Mouse (Mus musculus) stomach, postnatal 0 days (tissue): ENCODE measurements around the gene Il21. TPM values are rescaled to one million over a fixed set of nuclear protein-coding genes. Genes with fewer than 3 reads are reported as not detected.

Experiments
- ATAC-seq: fragments of 200-750 bp; cut with Nextera tagmentation; 2 replicates; pipeline ENCODE4 v1.8.0; 2017; ENCODE audit not compliant: low FRiP score, low TSS enrichment
- DNase-seq: peaks from one replicate; pipeline ENCODE4 v3.0.0-alpha.2; 2016; ENCODE audit warnings: low spot score
- H3K27ac ChIP-seq: fragments of 300-500 bp; sonication (generic); replicated peaks from 2 replicates; pipeline ENCODE4 v1.5.1; 2014; ENCODE audit warnings: mild to moderate bottlenecking, control low read depth
- H3K27me3 ChIP-seq: fragments of 300-500 bp; sonication (generic); 2 replicates; pipeline ENCODE4 v1.6.1; 2014; ENCODE audit warnings: low read length; ENCODE audit not compliant: control insufficient read depth, insufficient read depth
- H3K36me3 ChIP-seq: fragments of 300-500 bp; sonication (generic); 2 replicates; pipeline ENCODE4 v1.6.1; 2014; ENCODE audit warnings: low read length, mixed read lengths; ENCODE audit not compliant: control insufficient read depth, insufficient read depth
- H3K4me1 ChIP-seq: fragments of 300-500 bp; sonication (generic); replicated peaks from 2 replicates; pipeline ENCODE4 v1.6.1; 2014; ENCODE audit warnings: antibody characterized with exemption; ENCODE audit not compliant: control insufficient read depth, insufficient read depth
- H3K4me2 ChIP-seq: fragments of 300-500 bp; sonication (generic); replicated peaks from 2 replicates; pipeline ENCODE4 v1.6.1; 2014; ENCODE audit warnings: low read depth, mild to moderate bottlenecking, control low read depth, moderate library complexity
- H3K4me3 ChIP-seq: fragments of 300-500 bp; sonication (generic); 2 replicates; pipeline ENCODE4 v1.5.1; 2014; ENCODE audit warnings: low read depth, low read length, control low read depth
- H3K9ac ChIP-seq: fragments of 300-500 bp; sonication (generic); 2 replicates; pipeline ENCODE4 v1.6.1; 2014; ENCODE audit warnings: mild to moderate bottlenecking, low read length, control low read depth, mixed read lengths
- H3K9me3 ChIP-seq: fragments of 300-500 bp; sonication (generic); 2 replicates; pipeline ENCODE4 v1.6.1; 2016; ENCODE audit warnings: low read length; ENCODE audit not compliant: control insufficient read depth
- CTCF ChIP-seq: IDR thresholded peaks from 2 replicates; pipeline ENCODE4 v1.5.1; 2016; ENCODE audit warnings: antibody characterized with exemption, low read depth, mild to moderate bottlenecking, moderate library complexity
- EP300 ChIP-seq: optimal IDR thresholded peaks from 2 replicates; pipeline ENCODE3; 2016; ENCODE audit warnings: antibody characterized with exemption
- WGBS: fragments of 180-500 bp; shearing (Covaris S2); extraction: QIAGEN DNeasy Blood & Tissue Kit; methylation state at CpG from one replicate; pipeline ENCODE4 v1.1.7; 2014; 5-methylcytosine and 5-hydroxymethylcytosine counted together
- polyA plus RNA-seq: library from polyadenylated mRNA; unstranded; fragments of >200 nt; fragmentation: Nextera tagmentation; extraction: Ambion mirVana; gene quantifications from 2 replicates; pipeline ENCODE4 v1.2.1, GENCODE M21; 2015

Gene Il21
- polyA plus RNA-seq, 1 experiment from 2014 or later: not detected

- H3K27me3 ChIP-seq: no peaks in the 10 kb centered on the region
- no peak for ATAC-seq
- no peaks in the 10 kb centered on the region for H3K36me3 ChIP-seq
- TF ChIP-seq CTCF (no peak), EP300 (no peak)
- DNase-seq: no peak
- no peak overlapping the region for H3K4me2 ChIP-seq
- H3K9me3 ChIP-seq: no peaks in the 10 kb centered on the region
- no peaks in the 10 kb centered on the region for H3K4me1 ChIP-seq
- 51% methylated on average over 16 of the region's 16 CpGs for WGBS
- H3K9ac ChIP-seq: no peak overlapping the region
- H3K27ac ChIP-seq: no peak overlapping the region
- H3K4me3 ChIP-seq: no peak overlapping the region
These were observed 49.8 kb downstream of the Il21 start for GRCm38 (mm10) chr3:37182415-37183269.

- DNase-seq: no peak
- no peak overlapping the region for H3K9ac ChIP-seq
- WGBS: 48% methylated on average over 2 of the region's 2 CpGs
- no peaks in the 10 kb centered on the region for H3K9me3 ChIP-seq
- no peak for ATAC-seq
- no peak overlapping the region for H3K4me2 ChIP-seq
- no peaks in the 10 kb centered on the region for H3K36me3 ChIP-seq
- H3K4me1 ChIP-seq: no peaks in the 10 kb centered on the region
- H3K27ac ChIP-seq: no peak overlapping the region
- no peak overlapping the region for H3K4me3 ChIP-seq
- no peaks in the 10 kb centered on the region for H3K27me3 ChIP-seq
- TF ChIP-seq CTCF: no peak
- TF ChIP-seq EP300: no peak
These were observed 51.4 kb downstream of the Il21 start for GRCm38 (mm10) chr3:37181041-37181440.

GRCm38 (mm10) chr3:37180039-37180743, 52.2 kb downstream of the Il21 start:
- Histone ChIP-seq H3K9me3 (no peaks in the 10 kb centered on the region), H3K27ac (no peak overlapping the region), H3K27me3 (no peaks in the 10 kb centered on the region), H3K4me2 (no peak overlapping the region), H3K4me1 (no peaks in the 10 kb centered on the region), H3K9ac (no peak overlapping the region), H3K36me3 (no peaks in the 10 kb centered on the region), H3K4me3 (no peak overlapping the region)
- WGBS: 79% methylated on average over 12 of the region's 12 CpGs
- DNase-seq (no peak), ATAC-seq (no peak)
- TF ChIP-seq CTCF (peak; percentile 52), EP300 (no peak)

DNA sequence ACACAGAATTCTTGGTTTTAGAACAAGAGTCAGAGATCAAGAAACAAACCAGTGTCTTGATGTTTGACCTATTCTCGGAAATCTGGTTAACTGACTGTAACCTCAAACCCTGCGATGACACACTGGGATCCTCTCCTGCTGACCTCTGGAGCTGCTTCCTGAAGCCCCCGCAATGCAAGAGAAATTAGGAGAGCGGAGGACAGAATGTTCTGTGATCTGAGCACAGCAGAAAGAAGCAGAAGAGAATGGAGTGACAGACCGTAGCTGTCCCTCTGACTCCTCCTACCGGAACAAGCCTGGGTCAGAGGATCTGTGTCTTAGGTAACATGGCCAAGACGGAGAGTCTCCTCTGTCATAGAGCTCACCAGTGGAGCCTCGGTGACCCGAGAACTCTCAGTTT, 53.0 kb downstream of the Il21 start:
- no peak overlapping the region for H3K27ac ChIP-seq
- no peak overlapping the region for H3K4me2 ChIP-seq
- H3K9me3 ChIP-seq: no peaks in the 10 kb centered on the region
- 87% methylated on average over 9 of the region's 9 CpGs for WGBS
- H3K9ac ChIP-seq: no peak overlapping the region
- no peaks in the 10 kb centered on the region for H3K4me1 ChIP-seq
- DNase-seq: no peak
- no peak for TF ChIP-seq EP300
- no peak for TF ChIP-seq CTCF
- no peak for ATAC-seq
- H3K36me3 ChIP-seq: no peaks in the 10 kb centered on the region
- no peak overlapping the region for H3K4me3 ChIP-seq
- no peaks in the 10 kb centered on the region for H3K27me3 ChIP-seq

- Histone ChIP-seq H3K27me3 (no peaks in the 10 kb centered on the region), H3K36me3 (no peaks in the 10 kb centered on the region), H3K27ac (no peak overlapping the region), H3K9me3 (no peaks in the 10 kb centered on the region), H3K4me1 (no peaks in the 10 kb centered on the region), H3K9ac (no peak overlapping the region), H3K4me2 (no peak overlapping the region), H3K4me3 (no peak overlapping the region)
- TF ChIP-seq EP300 (no peak), CTCF (no peak)
- no peak for ATAC-seq
- no peak for DNase-seq
- 46% methylated on average over 10 of the region's 10 CpGs for WGBS
These were observed 57.5 kb downstream of the Il21 start for GRCm38 (mm10) chr3:37174711-37175572.
